Mouse (Mus musculus) liver, embryonic 14.5 days (tissue): Measurements from ENCODE around the gene Nr1h4. TPM values are rescaled to one million over a fixed set of nuclear protein-coding genes. Genes with fewer than 3 reads are reported as not detected.
A peak's percentile ranks its signal among the peaks of the same experiment; 100 is the strongest.

ENCODE experiments used
- ATAC-seq: fragments of 200-750 bp; cut with Nextera tagmentation; 2 replicates; pipeline ENCODE4 v1.8.0; 2017; ENCODE audit warnings: moderate number of reproducible peaks, mild to moderate bottlenecking, moderate library complexity; ENCODE audit not compliant: insufficient read depth
- DNase-seq, 3 experiments: peaks; one replicate each; pipeline ENCODE4 v3.0.0-alpha.2; 2012 to 2013; ENCODE audit warnings: low read depth in 3 of 3, low spot score in 3 of 3
- H3K27ac ChIP-seq: fragments of 300-500 bp; sonication (generic); 2 replicates; pipeline ENCODE4 v1.5.1; 2014; ENCODE audit warnings: moderate library complexity, mild to moderate bottlenecking, control low read depth, inconsistent platforms
- H3K27me3 ChIP-seq: fragments of 300-500 bp; sonication (generic); 2 replicates; pipeline ENCODE4 v1.6.1; 2014; ENCODE audit warnings: mild to moderate bottlenecking, low read length, moderate library complexity; ENCODE audit not compliant: control insufficient read depth, insufficient read depth
- H3K36me3 ChIP-seq: fragments of 300-500 bp; sonication (generic); replicated peaks from 2 replicates; pipeline ENCODE4 v1.6.1; 2014; ENCODE audit warnings: low read depth; ENCODE audit not compliant: control insufficient read depth, insufficient read depth
- H3K4me1 ChIP-seq, 2 experiments: fragments of 200-500 bp in 1 of 2; fragments of 300-500 bp in 1 of 2; sonication (generic) in 1 of 2; replicated peaks; 2 replicates each; pipeline ENCODE4 v1.6.1; 2012 to 2014; ENCODE audit warnings: antibody characterized with exemption in 1 of 2, inconsistent platforms in 1 of 2, low read length in 1 of 2; ENCODE audit not compliant: control insufficient read depth in 2 of 2, insufficient read depth in 2 of 2
- H3K4me2 ChIP-seq: fragments of 300-500 bp; sonication (generic); 2 replicates; pipeline ENCODE4 v1.6.1; 2014; ENCODE audit warnings: low read depth, mild to moderate bottlenecking, control low read depth, moderate library complexity
- H3K4me3 ChIP-seq, 2 experiments: fragments of 200-500 bp in 1 of 2; fragments of 300-500 bp in 1 of 2; sonication (generic) in 1 of 2; 2 replicates each; pipeline ENCODE4 v1.5.1; 2012 to 2014; ENCODE audit warnings: low read depth in 2 of 2, low read length in 2 of 2, mild to moderate bottlenecking in 2 of 2, control low read depth in 1 of 2, inconsistent platforms in 1 of 2, moderate library complexity in 1 of 2; ENCODE audit not compliant: insufficient read depth in 1 of 2
- H3K9ac ChIP-seq: fragments of 300-500 bp; sonication (generic); replicated peaks from 2 replicates; pipeline ENCODE4 v1.6.1; 2014; ENCODE audit warnings: mild to moderate bottlenecking, control low read depth, moderate library complexity
- H3K9me3 ChIP-seq: fragments of 300-500 bp; sonication (generic); 2 replicates; pipeline ENCODE4 v1.6.1; 2016; ENCODE audit warnings: low read length, mixed read lengths; ENCODE audit not compliant: control insufficient read depth
- CTCF ChIP-seq: IDR thresholded peaks from 2 replicates; pipeline ENCODE4 v1.5.1; 2016; ENCODE audit warnings: antibody characterized with exemption, low read depth, control low read depth
- EP300 ChIP-seq: IDR thresholded peaks from 2 replicates; pipeline ENCODE4 v1.6.1; 2016; ENCODE audit warnings: antibody characterized with exemption, low read depth
- WGBS: fragments of 180-500 bp; shearing (Covaris S2); extraction: QIAGEN DNeasy Blood & Tissue Kit; methylation state at CpG from one replicate; pipeline ENCODE4 v1.1.7; 2014; ENCODE audit not compliant: insufficient replicate concordance; 5-methylcytosine and 5-hydroxymethylcytosine counted together
- polyA plus RNA-seq, 2 experiments: library from polyadenylated mRNA; depleted of rRNA in 1 of 2; stranded (reverse) in 1 of 2; unstranded in 1 of 2; fragments of >200 nt; fragmentation: Nextera tagmentation in 1 of 2; extraction: Ambion mirVana in 1 of 2; gene quantifications; 2 replicates each; pipeline versions ENCODE4 v1.2.1 to v1.2.3; 2012 to 2014

Nr1h4 gene
- polyA plus RNA-seq, 2 experiments = 2.9 to 3.9 TPM

DNA sequence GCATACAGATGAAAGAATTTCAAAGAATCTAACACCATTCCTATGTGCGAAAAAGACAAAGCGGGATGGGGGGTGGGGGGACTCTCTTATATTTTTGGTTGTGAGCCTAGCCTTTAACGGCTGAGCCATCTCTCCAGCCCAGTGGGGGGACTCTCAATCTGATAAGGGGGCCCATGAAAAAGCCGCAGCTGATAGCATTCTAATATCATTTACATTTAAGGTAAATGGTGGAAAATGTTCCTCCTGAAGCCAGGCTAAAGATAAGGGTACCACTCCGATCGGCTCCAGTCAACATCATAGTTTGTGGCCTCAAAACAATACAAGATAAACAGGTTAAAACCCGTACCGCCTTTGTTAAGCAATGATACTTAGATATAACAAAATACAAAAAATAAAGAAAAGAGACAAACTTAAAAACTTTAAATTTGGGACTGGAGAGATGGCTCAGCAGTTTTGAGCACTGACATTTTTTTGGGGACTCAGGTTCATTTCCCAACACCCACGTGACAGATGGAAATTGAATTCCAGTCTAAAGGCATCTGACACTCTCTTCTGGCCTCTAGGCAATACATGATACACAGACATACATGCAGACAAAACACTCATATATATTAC is 110.1 kb downstream of the Nr1h4 start:
- 24% methylated on average over 9 of the region's 9 CpGs for WGBS
- peaks cover 32% of the 10 kb centered on the region for H3K36me3 ChIP-seq
- H3K9me3 ChIP-seq = no peaks in the 10 kb centered on the region
- ATAC-seq (peak; percentile 73), DNase-seq (no peak)
- H3K4me1 ChIP-seq = peaks cover 5 to 11% of the 10 kb centered on the region in 2 experiments; a peak in 3 of 4 replicates
- peak overlapping the region; percentile 77 for H3K27ac ChIP-seq
- TF ChIP-seq EP300 (no peak), CTCF (no peak)
- peak overlapping the region; percentile 10 for H3K9ac ChIP-seq
- H3K4me2 ChIP-seq = peak overlapping the region; percentile 70
- no peaks in the 10 kb centered on the region for H3K27me3 ChIP-seq
- H3K4me3 ChIP-seq = peak overlapping the region; percentile 2 to 34; a peak in 3 of 4 replicates

DNA sequence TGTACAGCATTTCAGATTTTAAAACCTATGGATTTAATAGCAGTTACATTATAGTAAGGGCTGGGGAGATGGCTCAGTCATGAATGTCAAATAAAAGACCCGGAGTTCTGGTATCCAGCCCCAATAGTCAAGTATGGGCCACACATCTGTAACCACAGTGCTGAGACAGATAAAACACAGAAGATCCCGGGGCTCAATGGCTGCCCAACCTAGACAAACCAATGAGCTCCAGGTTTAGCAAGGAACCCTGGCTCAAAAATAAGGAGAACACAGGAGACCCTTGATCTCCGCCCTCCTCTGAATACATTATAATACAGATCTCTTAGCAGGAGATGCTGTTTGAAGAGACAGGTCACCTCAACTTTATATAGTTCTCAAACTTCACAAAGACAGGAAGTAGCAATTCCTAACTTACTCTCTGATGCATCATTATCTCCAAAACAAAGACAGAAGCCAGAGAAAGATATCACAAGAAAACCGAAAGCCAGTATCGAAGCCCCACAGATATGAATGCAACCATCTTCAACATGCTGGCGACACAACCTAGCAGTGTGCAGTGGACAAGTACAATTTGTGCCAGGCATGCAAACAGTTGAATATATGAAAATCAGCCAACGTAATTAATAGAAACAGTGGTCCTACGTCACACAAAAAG is 110.8 kb downstream of the Nr1h4 start:
- peaks cover 5 to 11% of the 10 kb centered on the region in 2 experiments; a peak in 3 of 4 replicates for H3K4me1 ChIP-seq
- H3K36me3 ChIP-seq = peaks cover 30% of the 10 kb centered on the region
- peak overlapping the region; percentile 70 for H3K4me2 ChIP-seq
- WGBS = 20% methylated on average over 8 of the region's 8 CpGs
- H3K27me3 ChIP-seq = no peaks in the 10 kb centered on the region
- peak in 1 of 3 experiments; percentile 48 for DNase-seq
- TF ChIP-seq EP300 = peak; percentile 80
- no peak for TF ChIP-seq CTCF
- H3K4me3 ChIP-seq = peak overlapping the region; percentile 2 to 34
- peak overlapping the region; percentile 77 for H3K27ac ChIP-seq
- peak; percentile 93 for ATAC-seq
- H3K9ac ChIP-seq = peak overlapping the region; percentile 10
- H3K9me3 ChIP-seq = no peaks in the 10 kb centered on the region

DNA sequence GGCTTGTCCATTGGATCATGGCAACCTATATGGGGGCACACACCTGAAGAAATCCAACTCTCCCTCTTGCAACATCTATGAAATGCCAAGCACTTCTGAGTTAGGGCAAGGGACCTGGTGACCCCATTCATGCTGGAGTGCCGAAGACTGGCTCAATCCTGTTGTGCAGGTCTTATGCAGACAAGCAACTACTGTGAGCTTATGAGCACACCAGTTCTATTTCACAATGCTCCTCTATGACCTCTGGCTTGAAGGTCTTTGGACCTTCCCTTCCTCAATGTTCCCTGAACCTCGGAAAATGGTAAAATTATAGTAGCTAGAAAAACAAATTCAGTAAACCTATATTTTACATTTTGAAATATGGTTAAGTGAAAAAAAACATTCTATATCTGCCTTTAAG is 115.4 kb downstream of the Nr1h4 start:
- Histone ChIP-seq H3K9ac (no peak overlapping the region), H3K4me2 (no peak overlapping the region), H3K9me3 (no peaks in the 10 kb centered on the region), H3K27me3 (no peaks in the 10 kb centered on the region), H3K4me1 (peaks cover 5 to 11% of the 10 kb centered on the region in 2 experiments; a peak in 3 of 4 replicates), H3K36me3 (peaks cover 34% of the 10 kb centered on the region), H3K27ac (no peak overlapping the region), H3K4me3 (no peak overlapping the region)
- whole genome bisulfite sequencing = 74% methylated on average over 2 of the region's 2 CpGs
- TF ChIP-seq EP300 (no peak), CTCF (no peak)
- ATAC-seq (no peak), DNase-seq (no peak)

DNA sequence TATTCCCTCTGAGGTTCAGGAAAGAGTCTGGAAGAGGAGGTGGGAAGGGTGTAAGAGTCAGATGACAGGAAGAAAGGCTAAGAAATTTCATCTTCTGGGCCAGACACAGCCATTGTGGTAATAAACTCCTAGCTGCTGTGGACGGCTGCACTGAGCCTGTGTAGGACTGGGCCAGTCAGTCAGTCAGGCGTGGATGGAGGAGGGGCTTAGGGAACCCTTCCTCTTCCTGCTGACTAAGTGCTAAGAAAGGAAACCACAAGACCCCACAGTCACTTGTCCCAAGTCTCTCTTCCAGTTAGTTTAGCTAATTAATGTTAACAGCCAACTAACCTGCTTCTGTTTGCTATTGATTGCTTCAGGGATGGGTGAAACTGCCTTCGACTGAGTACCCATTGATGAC is 117.9 kb downstream of the Nr1h4 start:
- Histone ChIP-seq H3K27ac (no peak overlapping the region), H3K9me3 (no peaks in the 10 kb centered on the region), H3K4me2 (no peak overlapping the region), H3K27me3 (no peaks in the 10 kb centered on the region), H3K9ac (no peak overlapping the region), H3K4me1 (no peaks in the 10 kb centered on the region), H3K4me3 (no peak overlapping the region), H3K36me3 (peaks cover 31% of the 10 kb centered on the region)
- 51% methylated on average over 3 of the region's 3 CpGs for WGBS
- TF ChIP-seq EP300 (no peak), CTCF (no peak)
- DNase-seq = no peak
- no peak for ATAC-seq

DNA sequence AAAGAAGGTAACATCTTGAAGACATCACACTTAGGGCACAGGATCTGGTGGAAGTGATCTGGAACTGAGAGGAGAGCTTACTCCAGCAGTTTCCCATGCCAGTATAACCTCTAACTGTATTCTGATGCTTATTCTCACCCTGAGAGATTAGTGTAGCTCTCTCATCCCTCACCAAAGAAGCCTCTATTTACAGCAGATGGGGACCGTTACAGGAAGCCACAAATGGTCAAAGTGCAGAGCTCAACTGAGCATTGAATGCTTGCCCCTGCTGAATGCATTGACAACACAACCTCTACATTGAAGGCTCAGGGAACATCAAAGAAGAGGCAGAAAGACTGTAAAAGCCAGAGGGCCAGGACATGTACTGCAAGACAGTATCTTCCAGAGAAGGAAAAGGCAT is 125.8 kb downstream of the Nr1h4 start:
- DNase-seq (no peak), ATAC-seq (no peak)
- peaks cover 2 to 5% of the 10 kb centered on the region in 2 experiments for H3K4me1 ChIP-seq
- no peak overlapping the region for H3K27ac ChIP-seq
- H3K4me3 ChIP-seq = no peak overlapping the region
- H3K36me3 ChIP-seq = peaks cover under 1% of the 10 kb centered on the region
- WGBS = 6% methylated on average over 1 of the region's 1 CpGs
- no peak overlapping the region for H3K9ac ChIP-seq
- H3K4me2 ChIP-seq = no peak overlapping the region
- no peaks in the 10 kb centered on the region for H3K27me3 ChIP-seq
- TF ChIP-seq CTCF (no peak), EP300 (no peak)
- no peaks in the 10 kb centered on the region for H3K9me3 ChIP-seq
